Mouse (Mus musculus) bone marrow macrophage, adult 2 months (primary cell): ENCODE measurements at regions not wholly inside any gene's neighbourhood (a gene's known extent, or its start where the extent isn't known, plus 50 kb on each side); places are given as distances from the start of the nearest gene placed in this dataset.
"Not testable (repeated sequence)": the region's sequence is repeated elsewhere in the genome, so short reads cannot be mapped to it uniquely, and the experiment has no call there.

Source experiments
- H3K27ac ChIP-seq: 2 replicates; pipeline ENCODE4 v1.5.1; 2012; ENCODE audit warnings: low read depth, low read length; ENCODE audit not compliant: insufficient read depth
- H3K4me1 ChIP-seq: 2 replicates; pipeline ENCODE4 v1.6.1; 2012; ENCODE audit warnings: low read length; ENCODE audit not compliant: control insufficient read depth, insufficient read depth
- H3K4me3 ChIP-seq: 2 replicates; pipeline ENCODE4 v1.5.1; 2012; ENCODE audit warnings: mild to moderate bottlenecking, low read length, moderate library complexity; ENCODE audit not compliant: insufficient read depth
- CTCF ChIP-seq: IDR thresholded peaks from 2 replicates; pipeline ENCODE4 v1.5.1; 2012; ENCODE audit warnings: low read depth, mild to moderate bottlenecking, low read length, moderate library complexity
- POLR2A ChIP-seq: IDR thresholded peaks from 2 replicates; pipeline ENCODE4 v1.6.1; 2012; ENCODE audit warnings: mild to moderate bottlenecking, low read depth, low read length, borderline replicate concordance

GRCm38 (mm10) chr14:58282708-58283290, 212.5 kb downstream of the Fgf9 start:
- TF ChIP-seq CTCF = no peak
- no peak for TF ChIP-seq POLR2A
- no peaks in the 10 kb centered on the region for H3K4me1 ChIP-seq
- H3K4me3 ChIP-seq = no peak overlapping the region
- no peak overlapping the region for H3K27ac ChIP-seq

GRCm38 (mm10) chr14:58282264-58282663, 211.9 kb downstream of the Fgf9 start:
- H3K27ac ChIP-seq = no peak overlapping the region
- no peak overlapping the region for H3K4me3 ChIP-seq
- H3K4me1 ChIP-seq = no peaks in the 10 kb centered on the region
- no peak for TF ChIP-seq POLR2A
- TF ChIP-seq CTCF = no peak

- H3K4me1 ChIP-seq, H3K27ac ChIP-seq, H3K4me3 ChIP-seq: not testable (repeated sequence)
Measured at GRCm38 (mm10) chr14:58274440-58274839, 204.1 kb downstream of the Fgf9 start.

- Histone ChIP-seq H3K4me1 (no peaks in the 10 kb centered on the region), H3K27ac (no peak overlapping the region), H3K4me3 (no peak overlapping the region)
- TF ChIP-seq CTCF (no peak), POLR2A (no peak)
Measured at GRCm38 (mm10) chr14:58273693-58274419, 203.5 kb downstream of the Fgf9 start.

- no peak for TF ChIP-seq POLR2A
- TF ChIP-seq CTCF = no peak
- no peaks in the 10 kb centered on the region for H3K4me1 ChIP-seq
- no peak overlapping the region for H3K27ac ChIP-seq
- H3K4me3 ChIP-seq = no peak overlapping the region
Measured at GRCm38 (mm10) chr14:58265373-58265772, 195.0 kb downstream of the Fgf9 start.

- H3K4me1 ChIP-seq = no peaks in the 10 kb centered on the region
- no peak overlapping the region for H3K4me3 ChIP-seq
- no peak for TF ChIP-seq CTCF
- no peak for TF ChIP-seq POLR2A
- H3K27ac ChIP-seq = no peak overlapping the region
Measured at GRCm38 (mm10) chr14:58264401-58264800, 194.1 kb downstream of the Fgf9 start.

GRCm38 (mm10) chr14:58253369-58253968, 183.1 kb downstream of the Fgf9 start:
- Histone ChIP-seq H3K27ac (peak overlapping the region; percentile 45; the same call in 1 of the 2 replicates), H3K4me3 (no peak overlapping the region)

GRCm38 (mm10) chr14:58225869-58226268, 155.5 kb downstream of the Fgf9 start:
- no peaks in the 10 kb centered on the region for H3K4me1 ChIP-seq

More at GRCm38 (mm10) chr14:58253369-58253968, 183.1 kb downstream of the Fgf9 start:
- TF ChIP-seq CTCF (no peak), POLR2A (no peak)
- H3K4me1 ChIP-seq = peaks cover 3% of the 10 kb centered on the region; the same call in 1 of the 2 replicates

GRCm38 (mm10) chr14:58224419-58224818, 154.1 kb downstream of the Fgf9 start:
- TF ChIP-seq POLR2A (no peak), CTCF (no peak)
- Histone ChIP-seq H3K27ac (no peak overlapping the region), H3K4me1 (no peaks in the 10 kb centered on the region), H3K4me3 (no peak overlapping the region)

More at GRCm38 (mm10) chr14:58225869-58226268, 155.5 kb downstream of the Fgf9 start:
- Histone ChIP-seq H3K4me3 (no peak overlapping the region), H3K27ac (no peak overlapping the region)
- TF ChIP-seq POLR2A (no peak), CTCF (no peak)

- H3K27ac ChIP-seq = no peak overlapping the region
- H3K4me3 ChIP-seq = no peak overlapping the region
- no peaks in the 10 kb centered on the region for H3K4me1 ChIP-seq
- no peak for TF ChIP-seq CTCF
- no peak for TF ChIP-seq POLR2A
Measured at GRCm38 (mm10) chr14:58208401-58208800, 138.1 kb downstream of the Fgf9 start.
